Mouse (Mus musculus) heart, postnatal 25 days (tissue): ENCODE data around the gene Hist1h3h. TPM values are rescaled to one million over a fixed set of nuclear protein-coding genes. Genes with fewer than 3 reads are reported as not detected.

ENCODE experiments used
- DNase-seq: peaks from one replicate; pipeline ENCODE4 v3.0.0; 2022; ENCODE audit warnings: low spot score
- intact Hi-C: fragments of 180-260 bp; cut with DNase I; formaldehyde crosslinking; loops from one replicate; pipeline ENCODE4 v1.15.1; 2025
- total RNA-seq, 2 experiments: library from RNA; stranded (reverse); gene quantifications; 2 replicates each; pipeline ENCODE4 v1.2.3; 2021

Hist1h3h gene
- total RNA-seq, 2 experiments from 2014 or later, result 16.8 to 25.9 TPM

GRCm38 (mm10) chr13:21722373-21722925, 5.0 kb downstream of the Hist1h3h start:
- DNase-seq, result no peak
- intact Hi-C loops, result no loop called here

GRCm38 (mm10) chr13:21722993-21723836, 5.8 kb downstream of the Hist1h3h start:
- intact Hi-C loops, result no loop called here
- DNase-seq, result no peak

- intact Hi-C loops, result no loop called here
- DNase-seq, result no peak
Measured at GRCm38 (mm10) chr13:21727948-21728572, 10.6 kb downstream of the Hist1h3h start.

- intact Hi-C loops, result no loop called here
- DNase-seq, result no peak
Measured at GRCm38 (mm10) chr13:21729544-21729943, 12.1 kb downstream of the Hist1h3h start.

- DNase-seq, result no peak
Measured at GRCm38 (mm10) chr13:21733466-21733865, 16.0 kb downstream of the Hist1h3h start.

GRCm38 (mm10) chr13:21734010-21734905, 16.8 kb downstream of the Hist1h3h start:
- intact Hi-C loops, result loop anchor here (1.0 to 2.0 kb wide), 2 partner anchors 17 to 20 kb away; partner anchors contain the start of gene Hist1h4k
- peak; percentile 48 for DNase-seq

More at GRCm38 (mm10) chr13:21733466-21733865, 16.0 kb downstream of the Hist1h3h start:
- intact Hi-C loops, result no loop called here

- intact Hi-C loops, result loop anchor here (1.0 to 2.0 kb wide), 2 partner anchors 16 to 21 kb away; partner anchors contain the start of gene Hist1h4k
- peak; percentile 44 for DNase-seq
Measured at GRCm38 (mm10) chr13:21734906-21735767, 17.7 kb downstream of the Hist1h3h start, which contains the start of gene Hist1h4j. Gene Hist1h4j (plus strand): TSS chr13:21735064.

- intact Hi-C loops, result no loop called here
- DNase-seq, result no peak
Measured at GRCm38 (mm10) chr13:21745006-21745405, 27.5 kb downstream of the Hist1h3h start.

GRCm38 (mm10) chr13:21749387-21750158, 32.1 kb downstream of the Hist1h3h start:
- intact Hi-C loops, result loop anchor here (2.0 to 10.0 kb wide), 3 partner anchors 15 to 2005 kb away; partner anchors contain the start of genes Hist1h2ab, Hist1h2ac, Hist1h2bc and Hist1h3b
- DNase-seq, result no peak

- peak; percentile 72 for DNase-seq
- intact Hi-C loops, result loop anchor here (2.0 to 10.0 kb wide), 3 partner anchors 16 to 2004 kb away; partner anchors contain the start of genes Hist1h2ab, Hist1h2ac, Hist1h2bc and Hist1h3b
Measured at GRCm38 (mm10) chr13:21750159-21751017, 32.9 kb downstream of the Hist1h3h start, which contains the start of gene Hist1h4k. Gene Hist1h4k (minus strand): TSS chr13:21750505.

GRCm38 (mm10) chr13:21751417-21751816, 34.0 kb downstream of the Hist1h3h start:
- intact Hi-C loops, result loop anchor here (2.0 to 10.0 kb wide), 3 partner anchors 17 to 2003 kb away; partner anchors contain the start of genes Hist1h2ab, Hist1h2ac, Hist1h2bc and Hist1h3b
- DNase-seq, result no peak

GRCm38 (mm10) chr13:21751827-21752226, 34.4 kb downstream of the Hist1h3h start:
- no peak for DNase-seq
- intact Hi-C loops, result loop anchor here (2.0 to 10.0 kb wide), 3 partner anchors 17 to 2003 kb away; partner anchors contain the start of genes Hist1h2ab, Hist1h2ac, Hist1h2bc and Hist1h3b

- no peak for DNase-seq
- intact Hi-C loops, result loop anchor here (10.0 kb wide), 2 partner anchors 1932 to 2002 kb away; partner anchors contain the start of genes Hist1h2ab, Hist1h2ac, Hist1h2bc and Hist1h3b
Measured at GRCm38 (mm10) chr13:21752356-21752755, 34.9 kb downstream of the Hist1h3h start.

GRCm38 (mm10) chr13:21753051-21753523, 35.6 kb downstream of the Hist1h3h start:
- no peak for DNase-seq
- intact Hi-C loops, result loop anchor here (10.0 kb wide), 2 partner anchors 1932 to 2002 kb away; partner anchors contain the start of genes Hist1h2ab, Hist1h2ac, Hist1h2bc and Hist1h3b

- peak; percentile 42 for DNase-seq
- intact Hi-C loops, result loop anchor here (10.0 kb wide), 2 partner anchors 1931 to 2001 kb away; partner anchors contain the start of genes Hist1h2ab, Hist1h2ac, Hist1h2bc and Hist1h3b
Measured at GRCm38 (mm10) chr13:21753524-21754285, 36.2 kb downstream of the Hist1h3h start, which contains the start of the genes Hist1h2ak and Hist1h2bn. Gene Hist1h2ak (minus strand): TSS chr13:21753827. Gene Hist1h2bn (plus strand): TSS chr13:21754123.
